Mouse (Mus musculus) CD4-positive, CD25-positive, alpha-beta regulatory T cell, adult 2 months (primary cell): Measurements from ENCODE around the gene Sobp.

Source experiments
- DNase-seq: peaks from one replicate; pipeline ENCODE4 v3.0.0-alpha.2; 2012; ENCODE audit warnings: low read depth, low spot score

Gene Sobp

GRCm38 (mm10) chr10:42995484-42995895, 178.8 kb downstream of the Sobp start:
- no peak for DNase-seq

DNA sequence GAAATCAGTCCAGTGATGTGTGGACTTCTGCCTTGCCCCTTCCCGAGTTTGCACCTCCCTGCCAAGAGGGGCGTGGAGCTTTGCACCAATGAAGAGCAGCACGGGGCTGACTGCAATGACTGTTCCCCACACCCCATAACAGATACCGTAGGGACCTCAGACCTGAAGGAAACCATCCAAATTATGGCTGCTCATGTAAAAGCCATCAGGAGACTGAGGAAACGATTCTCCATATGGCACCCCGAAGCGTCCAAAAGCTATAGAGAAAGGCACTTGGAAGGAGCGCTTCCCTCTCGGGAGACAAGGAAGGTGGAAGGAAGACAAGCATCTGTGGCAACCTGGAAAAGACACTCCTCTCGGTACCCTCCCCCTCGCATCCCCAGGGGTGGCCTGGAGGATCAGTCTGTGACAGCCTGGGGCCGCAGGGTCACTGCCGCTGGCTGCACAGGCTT, 180.0 kb downstream of the Sobp start:
- DNase-seq, result no peak

GRCm38 (mm10) chr10:42991018-42991417, 183.3 kb downstream of the Sobp start:
- no peak for DNase-seq

GRCm38 (mm10) chr10:42989910-42990309, 184.4 kb downstream of the Sobp start:
- peak; percentile 88 for DNase-seq

DNA sequence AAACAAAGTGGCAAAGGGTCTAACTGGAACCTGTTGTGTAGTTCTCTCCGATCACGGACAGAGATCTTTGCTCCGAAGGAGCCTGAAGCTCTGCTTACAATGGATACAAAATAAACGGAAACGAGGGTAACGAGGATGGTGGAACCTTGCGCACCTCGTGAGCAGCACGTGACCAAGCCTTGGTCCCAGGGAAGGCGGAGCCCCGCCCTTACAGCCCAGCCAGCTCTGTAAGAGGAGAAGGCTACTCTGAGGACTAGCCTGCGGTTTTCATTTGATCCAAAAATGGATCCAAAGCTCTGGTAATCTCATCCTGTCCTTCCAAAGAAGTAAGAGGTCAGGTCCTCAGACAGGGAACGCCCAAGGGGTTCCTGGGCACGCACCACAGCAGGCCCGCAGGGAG, 185.7 kb downstream of the Sobp start:
- DNase-seq, result no peak

DNA sequence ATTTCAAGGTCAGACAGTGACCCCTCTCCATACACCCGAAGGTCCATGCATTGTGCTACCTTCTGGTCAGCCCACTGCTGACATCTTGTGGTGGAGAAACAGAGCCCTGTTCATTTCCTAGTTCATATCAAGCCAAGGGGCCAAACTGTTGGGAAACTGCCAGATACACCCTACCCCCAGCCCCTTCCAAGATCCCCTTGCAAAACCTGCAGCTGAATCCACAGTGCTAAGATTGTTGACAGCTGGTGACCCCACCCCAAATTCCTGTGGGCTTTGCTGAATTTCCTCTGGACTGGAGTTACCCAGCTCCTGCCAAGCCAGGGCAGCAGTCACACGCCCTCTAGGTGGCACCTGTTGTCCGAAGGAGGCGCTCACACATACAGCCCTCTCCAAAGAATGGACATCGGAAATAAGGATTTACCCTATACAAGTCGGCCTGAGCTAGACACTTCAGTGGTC, 186.7 kb downstream of the Sobp start:
- DNase-seq, result peak; percentile 65

- DNase-seq, result no peak
Measured at GRCm38 (mm10) chr10:42984886-42985285, 189.4 kb downstream of the Sobp start.

GRCm38 (mm10) chr10:42980999-42981757, 193.2 kb downstream of the Sobp start:
- DNase-seq, result no peak

- DNase-seq, result no peak
Measured at GRCm38 (mm10) chr10:42978346-42978745, 196.0 kb downstream of the Sobp start.

DNA sequence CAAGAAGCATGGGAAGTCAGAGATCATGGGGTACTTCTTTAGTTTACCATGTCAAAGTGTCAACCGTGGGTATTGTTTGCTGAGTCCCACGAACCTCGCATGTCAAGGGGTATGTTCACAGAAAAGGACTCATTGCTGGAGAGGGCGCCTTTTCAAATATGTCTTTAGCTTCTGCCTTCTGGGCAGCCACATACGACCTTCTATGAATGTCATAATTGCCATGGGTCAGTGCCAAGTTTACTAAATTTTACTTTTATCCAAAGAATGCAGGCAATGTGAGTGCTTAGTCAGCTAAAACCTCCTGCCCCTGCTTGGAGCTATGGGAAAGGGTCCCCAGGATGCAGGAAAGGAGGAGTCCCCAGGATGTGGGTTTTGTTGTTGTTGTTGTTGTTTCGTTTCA, 197.8 kb downstream of the Sobp start:
- DNase-seq, result no peak

DNA sequence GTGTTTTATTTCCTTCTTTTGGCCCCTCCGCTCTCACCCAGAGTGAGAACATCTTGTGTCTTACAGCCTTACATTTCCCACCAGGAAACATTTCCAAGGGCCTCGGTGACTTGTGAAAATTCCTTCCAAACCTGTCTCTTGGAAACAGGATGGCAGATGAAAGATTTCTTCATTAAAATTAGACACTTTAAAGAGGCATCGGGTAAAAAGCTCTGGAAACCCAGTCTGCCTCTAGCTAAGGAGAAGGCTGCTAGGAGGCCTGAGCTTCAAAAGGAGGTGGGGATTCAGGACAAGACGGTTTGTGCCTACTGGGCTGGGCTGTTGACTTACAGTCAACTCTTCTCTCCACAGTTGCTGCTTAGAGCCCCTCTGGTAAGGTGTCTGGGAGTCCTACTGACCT, 200.8 kb downstream of the Sobp start:
- DNase-seq, result no peak

DNA sequence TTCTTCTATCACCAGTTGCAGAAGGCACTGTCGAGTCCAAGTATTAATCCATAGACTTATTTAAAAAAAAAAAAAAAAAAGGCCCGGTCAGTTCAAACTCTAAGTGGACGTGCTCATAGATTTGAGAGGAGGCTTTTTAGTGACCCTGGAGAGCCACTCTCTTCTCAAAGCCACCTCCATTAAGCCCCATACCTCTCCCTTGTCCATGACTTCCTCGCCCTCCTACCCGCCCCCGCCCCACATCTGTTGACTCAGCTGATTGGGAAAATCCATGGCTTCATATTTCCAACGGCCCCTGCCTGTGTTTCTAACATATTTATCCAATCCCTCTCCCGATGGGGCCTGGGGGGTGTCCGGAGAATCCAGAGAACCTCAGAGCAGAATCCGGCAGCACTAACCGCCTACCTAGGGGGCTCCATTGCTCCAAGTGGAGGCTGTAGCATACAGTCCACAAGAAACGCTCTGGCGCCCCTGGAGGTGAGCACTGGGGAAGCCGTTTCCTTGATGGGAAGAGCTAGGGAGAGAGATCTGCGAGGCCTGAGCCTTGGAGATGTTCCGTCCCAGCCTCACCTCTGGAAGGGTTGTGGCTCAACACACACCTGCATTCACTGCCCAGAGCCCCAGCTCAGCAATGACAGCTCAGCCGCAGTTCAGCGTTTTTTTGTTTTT, 201.7 kb downstream of the Sobp start:
- DNase-seq, result peak; percentile 71

DNA sequence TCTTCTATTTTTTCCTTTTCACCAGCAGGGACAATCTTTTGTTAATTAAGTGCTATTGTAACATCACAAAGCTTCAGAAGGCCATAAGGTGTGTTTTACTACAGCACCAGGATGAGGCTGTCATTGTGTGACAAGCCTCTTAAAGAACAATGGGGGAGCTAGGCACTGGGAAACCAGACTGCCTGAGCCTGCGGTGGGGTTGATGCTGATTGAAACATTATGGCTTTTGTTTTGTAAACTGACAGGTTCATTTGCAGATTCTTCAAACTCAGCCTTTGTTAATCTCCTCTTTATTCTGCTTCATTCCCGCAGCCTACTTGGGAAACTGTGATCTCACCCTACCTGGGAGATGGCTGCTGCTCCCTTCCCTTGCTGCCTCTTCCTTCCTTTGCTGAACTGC, 206.0 kb downstream of the Sobp start:
- no peak for DNase-seq

- no peak for DNase-seq
Measured at GRCm38 (mm10) chr10:42963061-42963460, 211.3 kb downstream of the Sobp start.

GRCm38 (mm10) chr10:42962655-42963054, 211.7 kb downstream of the Sobp start:
- peak; percentile 66 for DNase-seq

- peak; percentile 69 for DNase-seq
Measured at GRCm38 (mm10) chr10:42962181-42962601, 212.1 kb downstream of the Sobp start.

GRCm38 (mm10) chr10:42961771-42962170, 212.6 kb downstream of the Sobp start:
- no peak for DNase-seq

DNA sequence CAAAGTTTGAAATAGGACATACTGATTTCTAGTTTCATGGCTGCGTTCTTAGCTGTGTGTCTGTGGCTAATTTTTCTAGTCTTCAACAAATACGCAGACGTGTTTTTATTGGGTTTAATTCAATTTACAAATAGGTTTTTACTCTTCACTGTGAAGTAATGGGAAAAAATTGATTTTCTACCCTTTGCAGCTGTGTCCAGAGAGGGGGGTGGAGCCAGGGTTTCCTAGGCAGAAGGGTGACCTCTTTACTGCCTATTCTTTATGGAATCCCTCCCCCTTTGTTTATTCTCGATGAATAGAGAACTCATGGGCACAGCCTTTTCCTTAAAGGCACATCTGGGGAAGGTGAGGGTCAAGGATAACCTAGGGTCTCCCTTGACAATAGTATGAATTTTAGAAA, 215.6 kb downstream of the Sobp start:
- DNase-seq, result no peak

DNA sequence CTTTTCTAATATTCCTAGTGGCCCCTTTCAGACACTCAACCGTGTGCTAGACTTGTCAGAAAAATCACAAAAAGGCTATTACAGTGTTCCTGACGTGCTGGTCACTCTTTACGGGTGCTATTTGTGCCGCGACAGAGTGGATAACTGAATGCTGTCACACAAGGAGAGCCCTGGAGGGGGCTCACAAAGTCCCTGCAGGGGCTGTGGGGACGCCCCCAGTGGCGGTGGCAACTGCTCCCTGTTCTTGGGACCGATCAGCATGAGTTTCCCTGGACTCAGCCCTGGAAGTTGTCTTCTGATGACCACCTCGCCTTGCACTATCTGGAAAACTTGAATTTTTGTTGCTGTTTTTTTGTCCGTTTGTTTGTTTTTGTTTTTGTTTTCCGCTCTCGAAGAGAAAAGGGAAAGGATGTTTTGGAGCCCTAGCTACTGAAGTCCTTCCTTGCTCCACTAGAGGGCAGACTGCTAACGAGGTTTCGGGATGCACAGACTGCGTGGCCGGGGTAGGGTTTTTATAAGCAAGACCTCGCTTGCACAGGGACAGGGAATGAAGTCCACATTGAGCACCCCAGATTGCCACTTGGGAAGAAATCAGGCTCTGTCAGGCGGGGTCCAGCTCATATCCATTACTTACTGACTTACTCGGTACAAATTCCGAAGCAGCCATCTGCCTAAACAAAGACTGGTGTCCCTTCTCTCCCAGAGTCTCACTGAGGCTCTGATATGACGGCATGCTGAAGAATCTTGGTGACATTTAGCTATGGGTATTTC, 216.3 kb downstream of the Sobp start:
- peak; percentile 78 for DNase-seq

DNA sequence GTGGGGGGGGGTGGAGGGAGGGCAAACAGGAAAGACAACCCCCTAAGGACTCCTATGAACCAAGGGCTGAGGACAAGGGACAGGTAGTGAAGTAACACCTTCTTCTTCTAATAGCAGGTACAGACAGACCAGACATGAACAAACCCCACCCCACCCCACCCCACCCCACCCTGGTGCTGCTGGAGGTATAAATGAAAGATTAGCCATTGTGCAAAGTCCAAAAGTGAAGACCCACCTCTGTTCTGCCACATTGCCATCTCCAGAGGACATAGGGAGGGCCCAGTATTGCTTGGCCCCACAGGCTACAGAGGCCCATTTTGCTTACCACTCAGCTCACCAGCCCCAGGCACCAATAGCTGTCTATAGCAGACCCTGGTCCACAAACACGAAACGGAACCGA, 219.1 kb downstream of the Sobp start:
- no peak for DNase-seq

DNA sequence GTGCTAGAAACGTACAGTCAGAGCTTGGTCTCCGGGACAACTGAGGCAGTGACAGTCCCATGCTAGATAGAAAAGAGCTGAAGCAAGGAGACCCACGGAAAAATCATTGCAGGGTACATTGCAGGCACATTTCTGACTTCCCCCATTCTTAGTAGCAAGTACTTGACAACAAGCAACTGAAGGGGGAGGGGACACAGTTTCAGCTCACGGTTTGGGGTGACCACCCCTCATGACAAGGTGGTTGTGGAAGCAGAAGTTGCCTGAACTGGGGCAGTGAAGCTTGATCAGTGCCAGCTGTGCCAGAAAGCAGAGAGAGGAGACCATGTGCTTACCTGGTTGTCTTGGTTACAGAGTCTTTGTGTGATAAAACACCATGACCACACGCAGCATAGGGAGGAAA, 220.7 kb downstream of the Sobp start:
- DNase-seq, result no peak
